Mouse (Mus musculus) liver, embryonic 14.5 days (tissue): ENCODE results near the gene Nkain2.

Source experiments
- CTCF ChIP-seq: IDR thresholded peaks from 2 replicates; pipeline ENCODE4 v1.5.1; 2016; ENCODE audit warnings: antibody characterized with exemption, low read depth, control low read depth
- EP300 ChIP-seq: IDR thresholded peaks from 2 replicates; pipeline ENCODE4 v1.6.1; 2016; ENCODE audit warnings: antibody characterized with exemption, low read depth

DNA sequence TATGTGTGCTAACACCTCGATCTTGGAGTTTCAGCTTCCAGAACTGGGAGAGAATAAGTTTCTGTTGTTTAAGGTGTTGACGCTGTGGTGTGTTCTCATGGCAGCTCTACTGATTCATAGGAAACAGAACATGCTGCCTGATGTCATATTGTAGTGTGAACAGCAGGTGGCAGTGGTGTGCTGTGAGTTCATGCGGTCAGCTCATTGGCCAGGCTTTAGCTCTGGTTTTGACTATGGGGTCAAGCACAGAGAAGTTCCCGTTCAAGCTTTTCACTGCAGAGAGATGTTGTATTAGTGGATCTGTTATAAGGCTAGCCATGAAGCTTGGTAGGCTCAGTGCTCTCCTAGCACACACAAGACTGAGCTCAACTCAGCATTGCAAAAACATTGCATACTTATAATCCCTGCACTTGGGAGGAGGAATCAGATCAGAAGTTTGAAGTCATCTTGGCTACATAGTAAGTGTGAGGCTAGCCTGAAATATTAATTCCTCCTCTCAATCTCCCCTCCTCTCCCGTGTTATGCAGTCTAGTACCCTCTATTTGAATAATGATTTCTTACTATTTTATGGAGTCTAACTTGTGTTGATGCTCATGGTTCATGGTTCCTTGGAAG, 1147.7 kb downstream of the Nkain2 start:
- no peak for TF ChIP-seq EP300
- peak; percentile 83 for TF ChIP-seq CTCF
